Mouse (Mus musculus): ENCODE measurements at regions not wholly inside any gene's neighbourhood (a gene's known extent, or its start where the extent isn't known, plus 50 kb on each side); places are given as distances from the start of the nearest gene placed in this dataset.

DNA sequence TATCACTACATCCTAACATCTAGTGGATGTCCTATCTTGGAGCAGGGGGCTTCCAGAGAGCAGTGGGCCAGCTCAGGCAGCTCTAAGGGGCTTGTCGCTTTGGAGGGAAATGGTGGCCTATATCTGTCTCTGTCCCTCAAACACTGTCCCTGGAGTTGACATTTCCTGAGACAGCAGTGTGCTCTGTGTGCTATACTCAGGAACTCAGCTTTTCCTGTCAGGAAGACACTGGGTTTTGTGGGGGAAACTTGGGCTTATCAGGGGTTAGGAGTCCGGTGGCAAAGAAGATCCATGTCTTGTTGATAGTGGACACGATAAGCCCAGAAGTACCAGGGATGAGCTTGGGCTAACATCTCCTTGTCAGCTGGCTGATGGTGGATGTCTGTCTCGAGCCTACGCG is 187.6 kb upstream of the Bmper start:
- H3K4me1 ChIP-seq (ENCODE audit: control insufficient read depth, insufficient read depth, low read length), result no peaks in the 10 kb centered on the region
- DNase-seq, result peak; percentile 36
- 68% methylated on average over 6 of the region's 6 CpGs for WGBS
- H3K4me3 ChIP-seq (ENCODE audit: insufficient read depth, low read depth, low read length), result no peak overlapping the region
- H3K27ac ChIP-seq (ENCODE audit: insufficient read depth, low read depth, low read length), result no peak overlapping the region
- TF ChIP-seq CTCF (conservative IDR thresholded peaks at IDR 0.05; ENCODE audit: insufficient read depth, insufficient read length, low read depth, low read length) (no peak), POLR2A (IDR thresholded peaks at IDR 0.05; ENCODE audit: low read depth, low read length) (no peak)
- no peaks in the 10 kb centered on the region for H3K27me3 ChIP-seq (replicated peaks; ENCODE audit: control insufficient read depth, insufficient read depth, low read length)
- H3K36me3 ChIP-seq (ENCODE audit: control insufficient read depth, insufficient read depth, low read length), result no peaks in the 10 kb centered on the region

DNA sequence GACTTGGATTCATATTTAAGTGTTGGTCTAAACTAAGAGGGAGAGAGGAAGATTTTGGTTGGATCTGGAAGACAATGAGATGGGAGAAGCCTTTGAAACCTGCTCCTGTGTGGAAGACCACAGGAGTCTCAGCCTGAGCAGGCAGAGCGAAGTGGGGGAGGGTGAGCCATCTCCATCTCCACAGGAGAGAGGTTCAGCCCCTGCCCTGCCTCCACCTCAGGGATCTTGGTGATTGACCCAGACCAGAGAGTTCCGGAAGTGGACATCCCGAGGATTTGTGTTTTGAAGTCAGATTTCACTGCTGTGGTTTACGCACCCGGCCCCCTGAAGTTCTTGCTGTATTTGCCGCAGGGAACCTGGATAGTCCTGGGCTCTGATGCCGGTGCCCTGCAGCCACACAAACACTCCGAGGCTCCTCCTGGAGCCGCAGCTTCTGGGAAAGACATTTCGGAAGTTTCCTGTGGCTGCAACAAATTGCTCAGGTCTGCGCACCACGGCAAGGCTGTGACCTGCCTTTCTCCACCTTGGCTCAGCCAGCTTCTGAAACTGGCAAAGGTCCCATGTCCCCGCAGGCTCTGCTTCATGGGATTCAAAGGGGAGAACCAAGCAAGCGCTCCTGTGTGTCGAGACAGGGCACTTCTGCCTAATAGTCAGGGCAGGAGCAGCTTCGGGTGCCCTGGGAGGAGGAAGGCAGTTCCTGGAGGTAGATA is 186.8 kb upstream of the Bmper start:
- WGBS, result 7% methylated on average over 16 of the region's 16 CpGs

DNA sequence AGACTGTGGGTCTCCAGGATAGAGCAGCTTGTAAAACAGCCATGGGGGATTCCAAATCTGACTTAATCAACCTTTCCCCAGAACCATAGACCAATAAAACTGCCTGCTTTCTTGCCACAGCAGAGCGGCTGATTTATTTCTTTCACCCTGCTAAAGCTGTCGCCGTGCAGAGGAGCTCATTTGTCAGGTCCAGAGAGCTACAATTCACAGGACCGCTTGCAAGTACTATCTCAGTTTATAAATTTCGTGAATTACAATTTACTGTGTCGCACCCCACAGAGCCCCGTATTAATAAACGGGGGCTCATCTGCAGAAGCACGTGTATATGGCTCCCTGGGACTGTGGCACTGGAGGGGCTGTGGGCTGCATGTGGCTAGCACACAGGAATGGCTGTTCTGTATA is 185.4 kb upstream of the Bmper start:
- no peaks in the 10 kb centered on the region for H3K27me3 ChIP-seq (replicated peaks; ENCODE audit: control insufficient read depth, insufficient read depth, low read length)
- 53% methylated on average over 9 of the region's 9 CpGs for WGBS
- no peak for TF ChIP-seq POLR2A (IDR thresholded peaks at IDR 0.05; ENCODE audit: low read depth, low read length)
- TF ChIP-seq CTCF (conservative IDR thresholded peaks at IDR 0.05; ENCODE audit: insufficient read depth, insufficient read length, low read depth, low read length), result no peak
- no peak overlapping the region for H3K4me3 ChIP-seq (ENCODE audit: insufficient read depth, low read depth, low read length)
- H3K27ac ChIP-seq (ENCODE audit: insufficient read depth, low read depth, low read length), result no peak overlapping the region
- H3K36me3 ChIP-seq (ENCODE audit: control insufficient read depth, insufficient read depth, low read length), result no peaks in the 10 kb centered on the region
- no peak for DNase-seq
- no peaks in the 10 kb centered on the region for H3K4me1 ChIP-seq (ENCODE audit: control insufficient read depth, insufficient read depth, low read length)

More for the DNA sequence above, 186.8 kb upstream of the Bmper start:
- H3K4me1 ChIP-seq (ENCODE audit: control insufficient read depth, insufficient read depth, low read length), result no peaks in the 10 kb centered on the region
- no peak overlapping the region for H3K27ac ChIP-seq (ENCODE audit: insufficient read depth, low read depth, low read length)
- TF ChIP-seq POLR2A (IDR thresholded peaks at IDR 0.05; ENCODE audit: low read depth, low read length) (no peak), CTCF (conservative IDR thresholded peaks at IDR 0.05; ENCODE audit: insufficient read depth, insufficient read length, low read depth, low read length) (no peak)
- H3K36me3 ChIP-seq (ENCODE audit: control insufficient read depth, insufficient read depth, low read length), result no peaks in the 10 kb centered on the region
- H3K4me3 ChIP-seq (ENCODE audit: insufficient read depth, low read depth, low read length), result no peak overlapping the region
- H3K27me3 ChIP-seq (replicated peaks; ENCODE audit: control insufficient read depth, insufficient read depth, low read length), result no peaks in the 10 kb centered on the region
- peak; percentile 45 for DNase-seq

DNA sequence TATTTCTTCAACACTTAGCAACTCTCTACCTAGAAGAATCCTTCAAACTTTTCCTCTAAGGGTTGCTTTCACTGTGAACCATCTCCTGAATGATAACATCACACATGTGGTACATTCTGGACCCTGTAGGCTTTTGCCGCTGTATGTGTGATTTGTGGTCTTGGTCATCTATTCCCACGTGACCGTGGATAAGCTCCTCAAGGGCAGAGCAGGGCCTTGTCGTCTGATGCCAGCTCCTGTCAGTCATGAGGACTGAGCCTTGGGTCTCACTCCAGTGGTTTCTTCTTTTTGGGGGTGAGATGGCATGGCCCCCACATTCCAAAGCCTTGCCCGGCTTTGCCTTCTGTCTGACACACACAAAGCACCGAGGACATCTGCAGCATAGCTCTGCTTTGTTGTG is 183.3 kb upstream of the Bmper start:
- no peak for DNase-seq
- no peak overlapping the region for H3K27ac ChIP-seq (ENCODE audit: insufficient read depth, low read depth, low read length)

DNA sequence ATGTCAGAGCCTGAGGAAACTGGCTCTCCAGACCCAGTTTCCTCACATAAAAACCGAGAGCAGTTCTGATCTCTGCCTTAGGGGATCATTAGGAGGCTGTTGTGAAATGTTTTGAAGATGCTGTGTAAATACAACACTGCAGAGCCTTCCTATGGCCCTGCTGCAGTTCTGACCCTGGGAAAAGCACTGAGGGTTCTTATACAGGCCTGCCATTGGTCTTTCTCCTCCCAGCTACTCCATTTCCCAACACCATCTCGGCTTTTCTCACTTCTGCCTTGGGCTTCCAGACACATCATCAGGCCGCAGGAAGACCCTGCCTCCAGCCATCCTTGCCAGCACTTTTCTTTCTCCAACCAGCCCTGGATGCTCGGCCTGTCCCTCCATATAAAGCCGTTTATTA is 181.9 kb upstream of the Bmper start:
- H3K4me3 ChIP-seq (ENCODE audit: insufficient read depth, low read depth, low read length), result no peak overlapping the region
- no peaks in the 10 kb centered on the region for H3K36me3 ChIP-seq (ENCODE audit: control insufficient read depth, insufficient read depth, low read length)
- TF ChIP-seq CTCF (conservative IDR thresholded peaks at IDR 0.05; ENCODE audit: insufficient read depth, insufficient read length, low read depth, low read length) (no peak), POLR2A (IDR thresholded peaks at IDR 0.05; ENCODE audit: low read depth, low read length) (no peak)
- H3K4me1 ChIP-seq (ENCODE audit: control insufficient read depth, insufficient read depth, low read length), result no peaks in the 10 kb centered on the region
- 62% methylated on average over 5 of the region's 5 CpGs for WGBS
- H3K27ac ChIP-seq (ENCODE audit: insufficient read depth, low read depth, low read length), result no peak overlapping the region
- no peak for DNase-seq
- H3K27me3 ChIP-seq (replicated peaks; ENCODE audit: control insufficient read depth, insufficient read depth, low read length), result no peaks in the 10 kb centered on the region; the same call in 1 of the 2 replicates

More for the DNA sequence above, 183.3 kb upstream of the Bmper start:
- 80% methylated on average over 6 of the region's 6 CpGs for WGBS
- Histone ChIP-seq H3K4me3 (ENCODE audit: insufficient read depth, low read depth, low read length) (no peak overlapping the region), H3K4me1 (ENCODE audit: control insufficient read depth, insufficient read depth, low read length) (no peaks in the 10 kb centered on the region), H3K27me3 (replicated peaks; ENCODE audit: control insufficient read depth, insufficient read depth, low read length) (no peaks in the 10 kb centered on the region; the same call in 1 of the 2 replicates), H3K36me3 (ENCODE audit: control insufficient read depth, insufficient read depth, low read length) (no peaks in the 10 kb centered on the region)
- no peak for TF ChIP-seq CTCF (conservative IDR thresholded peaks at IDR 0.05; ENCODE audit: insufficient read depth, insufficient read length, low read depth, low read length)
- no peak for TF ChIP-seq POLR2A (IDR thresholded peaks at IDR 0.05; ENCODE audit: low read depth, low read length)

DNA sequence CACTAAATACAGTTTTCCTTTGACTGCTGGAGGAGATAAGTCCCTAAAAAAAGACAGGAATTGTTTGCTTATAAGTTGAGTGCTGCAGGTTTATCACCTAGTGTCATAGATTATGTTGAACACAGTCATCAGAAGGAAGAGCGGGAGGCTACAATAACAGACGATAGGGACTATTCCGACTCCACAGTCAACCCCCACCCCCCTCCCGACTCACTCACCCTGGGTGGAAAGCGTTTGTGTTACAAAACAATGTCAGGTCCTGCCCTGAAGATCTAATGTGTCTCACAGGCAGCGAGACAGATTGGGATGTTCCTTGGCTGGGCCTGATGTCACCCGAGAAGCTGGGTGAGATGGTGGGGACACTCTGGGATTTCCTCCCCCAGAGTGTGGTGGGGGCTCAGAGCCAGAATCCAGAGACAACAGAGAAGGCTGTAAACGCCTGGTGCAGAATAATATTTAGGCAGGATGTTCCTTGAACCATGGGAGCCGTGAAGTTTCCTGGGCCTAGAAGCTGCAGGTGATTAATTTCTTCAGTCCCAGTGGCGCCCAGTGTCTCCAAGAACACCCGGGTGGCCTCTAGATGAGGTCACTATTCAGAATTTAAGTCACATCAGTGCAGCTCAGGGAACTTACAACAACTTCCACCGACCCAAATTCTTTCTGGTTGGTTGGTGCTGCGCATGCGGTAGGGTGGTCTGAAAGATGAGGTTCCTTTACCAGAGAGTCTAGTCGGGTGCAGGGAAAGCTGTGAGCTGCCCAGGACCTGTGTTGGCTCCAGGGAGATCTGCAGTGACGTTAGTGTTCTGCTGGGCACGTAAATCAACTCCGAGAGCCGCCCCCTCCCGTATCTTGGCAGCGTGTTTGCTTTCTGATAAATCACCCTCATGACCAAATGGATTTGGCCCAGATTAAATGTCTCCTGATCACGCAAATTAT is 181.1 kb upstream of the Bmper start:
- DNase-seq, result peak; percentile 33
- no peak overlapping the region for H3K27ac ChIP-seq (ENCODE audit: insufficient read depth, low read depth, low read length)
- 35% methylated on average over 22 of the region's 22 CpGs for WGBS

DNA sequence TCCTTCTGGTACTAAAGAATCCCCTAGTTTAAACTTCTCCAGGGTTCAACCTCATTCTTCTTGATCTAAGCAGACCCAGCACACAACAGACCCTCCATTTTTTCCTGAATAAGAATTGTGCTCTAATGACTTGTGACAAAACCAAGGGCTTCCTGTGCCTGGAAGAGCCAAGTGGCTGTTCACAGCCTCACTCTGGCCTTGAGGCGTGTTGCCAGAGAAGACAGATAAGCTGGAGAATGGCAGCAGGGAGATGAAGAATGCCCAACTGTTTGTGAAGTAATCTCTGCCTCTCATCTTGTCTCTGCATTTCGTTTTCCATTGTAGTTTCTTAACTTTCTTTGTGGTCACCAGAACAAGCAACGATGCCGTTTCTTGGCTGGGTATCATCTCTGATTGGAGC is 179.9 kb upstream of the Bmper start:
- no peak overlapping the region for H3K27ac ChIP-seq (ENCODE audit: insufficient read depth, low read depth, low read length)

More for the DNA sequence above, 181.1 kb upstream of the Bmper start:
- Histone ChIP-seq H3K4me3 (ENCODE audit: insufficient read depth, low read depth, low read length) (no peak overlapping the region), H3K4me1 (ENCODE audit: control insufficient read depth, insufficient read depth, low read length) (no peaks in the 10 kb centered on the region), H3K36me3 (ENCODE audit: control insufficient read depth, insufficient read depth, low read length) (no peaks in the 10 kb centered on the region), H3K27me3 (replicated peaks; ENCODE audit: control insufficient read depth, insufficient read depth, low read length) (no peaks in the 10 kb centered on the region; the same call in 1 of the 2 replicates)
- no peak for TF ChIP-seq CTCF (conservative IDR thresholded peaks at IDR 0.05; ENCODE audit: insufficient read depth, insufficient read length, low read depth, low read length)
- TF ChIP-seq POLR2A (IDR thresholded peaks at IDR 0.05; ENCODE audit: low read depth, low read length), result no peak

More for the DNA sequence above, 179.9 kb upstream of the Bmper start:
- Histone ChIP-seq H3K27me3 (replicated peaks; ENCODE audit: control insufficient read depth, insufficient read depth, low read length) (no peaks in the 10 kb centered on the region; the same call in 1 of the 2 replicates), H3K4me3 (ENCODE audit: insufficient read depth, low read depth, low read length) (no peak overlapping the region), H3K4me1 (ENCODE audit: control insufficient read depth, insufficient read depth, low read length) (no peaks in the 10 kb centered on the region), H3K36me3 (ENCODE audit: control insufficient read depth, insufficient read depth, low read length) (no peaks in the 10 kb centered on the region)
- no peak for TF ChIP-seq POLR2A (IDR thresholded peaks at IDR 0.05; ENCODE audit: low read depth, low read length)
- no peak for TF ChIP-seq CTCF (conservative IDR thresholded peaks at IDR 0.05; ENCODE audit: insufficient read depth, insufficient read length, low read depth, low read length)
- 93% methylated on average over 4 of the region's 4 CpGs for WGBS
- DNase-seq, result no peak

Data from kidney, adult 2 months (tissue).